Mouse (Mus musculus): ENCODE data around the gene Sept1. TPM values are rescaled to one million over a fixed set of nuclear protein-coding genes. Genes with fewer than 3 reads are reported as not detected.
"Not testable (repeated sequence)": the region's sequence is repeated elsewhere in the genome, so short reads cannot be mapped to it uniquely, and the experiment has no call there.

The Sept1 gene
- total and polyA plus RNA-seq, 3 experiments, result 7.1 to 11.4 (median 10.9) TPM

DNA sequence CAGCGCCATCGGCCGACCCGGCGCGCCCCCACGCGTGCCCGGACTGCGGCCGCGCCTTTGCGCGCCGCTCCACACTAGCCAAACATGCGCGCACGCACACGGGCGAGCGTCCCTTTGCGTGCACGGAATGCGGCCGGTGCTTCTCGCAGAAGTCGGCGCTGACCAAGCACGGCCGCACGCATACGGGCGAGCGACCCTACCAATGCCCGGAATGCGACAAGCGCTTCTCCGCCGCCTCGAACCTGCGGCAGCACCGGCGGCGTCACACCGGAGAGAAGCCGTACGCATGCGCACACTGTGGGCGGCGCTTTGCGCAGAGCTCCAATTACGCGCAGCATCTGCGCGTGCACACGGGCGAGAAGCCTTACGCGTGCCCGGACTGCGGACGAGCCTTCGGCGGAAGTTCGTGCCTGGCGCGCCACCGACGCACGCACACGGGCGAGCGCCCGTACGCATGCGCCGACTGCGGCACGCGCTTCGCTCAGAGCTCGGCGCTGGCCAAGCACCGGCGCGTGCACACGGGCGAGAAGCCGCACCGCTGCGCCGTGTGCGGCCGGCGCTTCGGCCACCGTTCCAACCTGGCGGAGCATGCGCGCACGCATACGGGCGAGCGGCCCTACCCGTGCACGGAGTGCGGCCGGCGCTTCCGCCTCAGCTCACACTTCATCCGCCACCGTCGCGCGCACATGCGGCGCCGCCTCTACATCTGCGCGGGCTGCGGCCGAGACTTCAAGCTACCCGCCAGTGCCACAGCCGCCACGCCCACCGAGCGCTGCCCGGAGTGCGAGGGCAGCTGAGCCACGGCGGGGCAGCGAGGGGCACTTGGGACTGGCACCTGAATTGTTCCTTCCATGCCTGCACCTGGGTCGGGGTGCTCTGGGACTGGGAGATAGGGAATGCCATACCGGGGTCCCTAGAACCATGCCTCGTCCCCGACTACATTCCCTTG is 21.2 kb upstream of the Sept1 start:
- DNase-seq, result peak; percentile 96

- DNase-seq, result no peak
Observed at GRCm38 (mm10) chr7:127253341-127253740, 20.4 kb upstream of the Sept1 start.

DNA sequence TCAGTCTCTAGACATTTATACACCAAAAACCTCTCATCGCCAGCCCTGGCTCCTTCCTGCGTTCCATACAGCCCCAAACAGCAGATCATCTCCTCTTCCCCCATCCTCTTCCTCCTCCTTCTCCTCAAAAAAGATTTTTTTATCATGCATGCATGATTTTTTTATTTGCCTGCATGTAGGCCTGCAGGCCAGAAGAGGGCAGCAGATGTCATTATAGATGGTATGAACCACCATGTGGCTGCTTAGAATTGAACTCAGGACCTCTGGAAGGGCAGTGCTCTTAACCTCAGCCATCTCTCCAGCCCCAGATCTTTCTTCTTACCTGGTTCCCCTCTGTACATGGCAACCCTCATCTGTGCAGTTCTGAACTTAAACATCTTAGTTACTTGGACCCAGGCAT is 19.5 kb upstream of the Sept1 start:
- no peak for DNase-seq

DNA sequence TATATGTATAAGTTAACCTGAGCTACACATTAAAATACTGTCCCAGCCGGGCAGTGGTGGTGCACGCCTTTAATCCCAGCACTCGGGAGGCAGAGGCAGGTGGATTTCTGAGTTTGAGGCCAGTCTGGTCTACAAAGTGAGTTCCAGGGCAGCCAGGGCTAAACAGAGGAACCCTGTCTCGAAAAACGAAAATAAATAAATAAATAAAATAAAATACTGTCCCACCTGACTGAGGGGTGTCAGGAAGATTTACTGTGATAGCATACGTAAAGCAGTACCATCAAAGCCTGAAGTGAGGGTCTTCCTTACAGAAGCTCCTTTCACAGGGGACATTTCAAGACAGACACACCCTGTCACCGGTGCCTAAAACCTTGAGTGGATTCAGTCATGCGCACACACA is 17.6 kb upstream of the Sept1 start:
- DNase-seq, result not testable (repeated sequence)

- peak; percentile 32 for DNase-seq
Observed at GRCm38 (mm10) chr7:127244658-127245510, 12.0 kb upstream of the Sept1 start.

DNA sequence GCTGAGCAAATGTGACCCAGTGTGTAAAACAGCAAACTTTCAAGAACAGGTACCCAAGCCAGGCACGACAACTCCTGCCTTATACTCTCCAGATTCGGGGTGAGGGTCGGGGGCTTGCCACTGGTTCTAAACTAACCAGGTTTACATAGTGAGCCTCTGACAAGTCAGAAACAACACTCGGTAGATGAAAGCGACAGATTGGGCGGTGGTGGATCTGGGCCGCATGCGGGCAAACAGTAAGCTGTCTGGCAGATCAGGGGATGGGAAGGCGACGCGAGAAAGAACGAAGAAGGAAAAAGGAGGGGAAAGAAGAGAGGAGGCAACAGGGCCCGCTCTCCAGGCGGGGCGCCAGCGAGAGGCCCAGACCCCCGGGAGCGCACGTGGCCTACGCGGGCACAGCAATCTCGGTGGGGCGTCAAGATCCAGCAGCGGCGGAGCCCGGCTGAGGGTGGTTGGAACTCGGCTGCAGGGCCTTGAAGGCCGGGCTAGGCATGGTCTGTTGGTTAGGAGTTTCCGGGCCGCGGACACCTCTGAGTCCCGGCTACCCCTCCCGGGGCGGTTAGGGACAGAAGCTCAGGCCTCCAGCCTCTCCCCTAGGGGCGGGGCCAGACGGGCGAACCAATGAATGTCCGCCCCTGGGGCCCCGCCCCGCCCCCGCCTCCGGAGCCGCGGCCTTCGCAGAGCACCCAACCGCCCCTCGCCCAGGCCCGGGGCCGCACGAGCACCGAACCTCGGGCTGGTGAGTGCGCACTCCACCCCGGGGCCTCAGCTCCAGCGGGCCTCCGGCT is 11.1 kb upstream of the Sept1 start, which contains the start of gene Zfp771:
Gene Zfp771 (plus strand): TSS at position 405 of the 788 bp plus-strand sequence.
- peak; percentile 98 for DNase-seq

DNA sequence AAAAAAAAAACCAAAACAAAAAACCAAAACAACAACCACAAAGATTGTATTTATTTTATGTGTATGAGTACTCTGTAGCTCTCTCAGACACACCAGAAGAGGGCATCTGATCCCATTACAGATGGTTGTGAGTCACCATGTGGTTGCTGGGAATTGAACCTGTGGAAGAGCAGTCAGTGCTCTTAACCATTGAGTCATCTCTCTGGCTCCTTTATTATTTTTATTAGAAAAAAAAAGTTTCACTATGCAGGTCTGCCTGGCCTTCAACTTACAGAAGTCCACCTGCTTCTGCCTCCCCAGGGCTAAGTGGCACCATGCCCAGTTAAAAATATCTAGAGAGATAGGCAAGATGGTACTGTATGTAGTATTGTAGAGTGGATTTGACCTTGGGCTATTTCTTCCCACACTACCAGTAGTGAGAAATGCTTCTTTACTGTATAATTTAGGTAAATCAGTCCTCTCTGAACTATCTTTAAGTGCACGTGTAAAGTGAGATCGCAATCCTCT is 10.5 kb upstream of the Sept1 start:
- no peak for DNase-seq

DNA sequence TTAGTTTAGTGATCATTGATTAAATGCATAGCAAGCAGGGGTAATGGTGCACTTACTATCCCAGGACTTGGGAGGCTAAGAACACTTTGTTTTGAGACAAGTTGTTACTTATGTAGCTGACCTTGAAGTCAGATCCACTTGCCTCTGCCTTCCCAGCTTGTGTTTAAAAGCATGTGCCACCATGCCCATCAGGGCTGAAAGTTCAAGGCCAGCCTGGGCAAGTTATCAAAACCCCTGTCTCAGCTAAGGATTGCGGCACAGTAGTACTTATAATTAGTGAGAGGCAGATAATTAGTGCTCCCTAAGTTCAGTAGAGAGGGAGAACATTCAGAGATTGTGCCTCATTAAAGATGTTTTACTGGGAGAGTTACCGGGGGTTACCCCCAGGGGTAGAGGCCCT is 1.8 kb upstream of the Sept1 start:
- DNase-seq, result peak; percentile 51

GRCm38 (mm10) chr7:127233765-127234164 is 835 bp upstream of the Sept1 start:
- peak; percentile 10 for DNase-seq

DNA sequence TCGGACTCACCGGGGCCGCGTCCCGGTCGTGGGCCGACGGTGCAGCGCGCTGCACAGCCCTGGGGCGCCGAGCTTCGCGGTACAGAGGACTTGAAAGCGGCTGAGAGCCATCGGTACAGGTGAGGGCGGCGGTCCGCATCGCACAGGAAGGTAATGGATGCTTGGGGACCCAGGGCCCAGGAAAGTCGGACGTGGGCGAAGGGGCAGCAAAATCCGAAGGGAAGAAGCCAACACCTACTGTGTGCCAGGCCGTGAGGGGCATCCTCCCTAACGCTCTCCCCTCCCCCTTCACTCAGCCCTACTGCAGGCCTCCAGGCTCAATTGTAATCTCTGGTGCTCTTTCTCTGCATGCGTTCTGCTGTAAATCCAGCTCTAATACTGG is 429 bp upstream of the Sept1 start:
- DNase-seq, result no peak

DNA sequence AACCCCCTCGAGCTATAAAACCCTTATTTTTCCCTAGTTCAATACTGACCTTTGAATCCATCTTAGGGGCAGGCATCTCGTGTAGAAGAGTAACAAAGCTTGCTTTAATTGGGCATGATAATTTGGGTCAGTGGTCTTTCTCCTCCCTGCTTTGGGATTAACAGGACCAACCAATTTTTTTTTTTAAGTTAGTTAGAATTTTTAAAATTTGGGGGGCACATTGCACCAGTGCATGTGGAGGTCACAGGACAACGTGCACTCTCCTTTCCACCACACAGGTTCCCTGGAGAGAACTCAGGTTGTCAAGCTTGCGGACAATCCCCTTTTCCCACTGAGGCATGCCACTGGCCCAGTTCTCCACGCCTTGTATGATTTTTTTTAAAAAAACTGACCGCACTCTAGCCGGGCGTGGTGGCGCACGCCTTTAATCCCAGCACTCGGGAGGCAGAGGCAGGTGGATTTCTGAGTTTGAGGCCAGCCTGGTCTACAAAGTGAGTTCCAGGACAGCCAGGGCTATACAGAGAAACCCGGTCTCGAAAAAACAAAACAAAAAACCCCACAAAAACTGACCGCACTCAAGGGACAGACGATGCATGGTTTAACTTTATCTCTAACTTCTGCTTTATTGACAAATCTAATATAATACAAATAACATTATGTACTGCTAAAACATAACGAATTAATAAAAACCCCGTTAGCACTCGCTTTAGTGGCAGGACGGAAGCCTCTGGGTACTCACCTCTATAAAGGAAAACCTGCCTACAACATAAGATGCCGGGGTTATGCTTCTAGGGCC is 906 bp downstream of the Sept1 start:
- no peak for DNase-seq

GRCm38 (mm10) chr7:127231376-127231775 is 1.6 kb downstream of the Sept1 start:
- no peak for DNase-seq

- peak; percentile 83 for DNase-seq
Observed at GRCm38 (mm10) chr7:127228615-127229303, 4.2 kb downstream of the Sept1 start.

GRCm38 (mm10) chr7:127225147-127225995 is 7.6 kb downstream of the Sept1 start:
- no peak for DNase-seq

DNA sequence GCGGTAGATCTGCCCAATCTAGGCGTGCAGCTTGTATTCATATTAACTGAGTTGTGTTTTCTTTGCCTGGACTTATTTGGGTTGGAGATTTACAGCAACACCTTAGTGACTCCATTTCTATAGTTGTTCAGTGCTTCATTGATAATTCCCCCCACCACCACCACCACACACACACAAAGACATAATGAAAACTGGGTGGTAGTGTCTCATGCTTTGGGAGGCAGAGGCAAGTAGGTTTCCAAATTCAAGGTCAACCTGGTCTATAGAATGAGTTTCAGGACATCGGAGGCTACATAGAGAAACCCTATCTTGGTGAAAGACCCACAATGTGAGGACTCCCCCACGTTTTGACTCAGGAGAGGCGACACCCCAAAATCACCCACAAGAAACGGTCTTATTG is 8.3 kb downstream of the Sept1 start:
- no peak for DNase-seq

GRCm38 (mm10) chr7:127223515-127224478 is 9.1 kb downstream of the Sept1 start:
- DNase-seq, result no peak

GRCm38 (mm10) chr7:127223106-127223505 is 9.8 kb downstream of the Sept1 start:
- no peak for DNase-seq

GRCm38 (mm10) chr7:127220440-127220839 is 12.5 kb downstream of the Sept1 start:
- no peak for DNase-seq
